Mouse (Mus musculus): ENCODE measurements around the gene Mark3. TPM values are rescaled to one million over a fixed set of nuclear protein-coding genes. Genes with fewer than 3 reads are reported as not detected.
A peak's percentile ranks its signal among the peaks of the same experiment; 100 is the strongest.

The Mark3 gene
- total and polyA plus RNA-seq, 3 experiments, result 43.9 to 71.6 TPM; not detected in 1

- H3K9ac ChIP-seq (ENCODE audit: control insufficient read depth, low read depth, low read length, poor library complexity, severe bottlenecking), result no peak overlapping the region
- no peaks in the 10 kb centered on the region for H3K9me3 ChIP-seq (replicated peaks; ENCODE audit: insufficient read depth, low read length)
- H3K79me2 ChIP-seq (ENCODE audit: control insufficient read depth, insufficient read depth, low read length, poor library complexity), result no peaks in the 10 kb centered on the region
- no peak overlapping the region for H3K27ac ChIP-seq (ENCODE audit: control insufficient read depth, low read depth, low read length)
- no peaks in the 10 kb centered on the region for H3K27me3 ChIP-seq (ENCODE audit: control insufficient read depth in 1 of 2, insufficient read depth in 2 of 2, low read length in 2 of 2)
- no peaks in the 10 kb centered on the region for H3K36me3 ChIP-seq (ENCODE audit: control insufficient read depth in 1 of 2, insufficient read depth in 2 of 2, low read length in 2 of 2)
- H3K4me1 ChIP-seq (ENCODE audit: control insufficient read depth in 1 of 2, insufficient read depth in 2 of 2, low read length in 2 of 2), result no peaks in the 10 kb centered on the region
- no peak overlapping the region for H3K4me3 ChIP-seq (ENCODE audit: control insufficient read depth in 1 of 2, insufficient read depth in 1 of 2, low read depth in 2 of 2, low read length in 2 of 2)
- no peak for TF ChIP-seq CHD2 (IDR thresholded peaks at IDR 0.05; ENCODE audit: low read length)
- no peak for TF ChIP-seq KAT2A (conservative IDR thresholded peaks at IDR 0.05; ENCODE audit: low read depth, low read length)
- TF ChIP-seq ZNF384 (IDR thresholded peaks at IDR 0.05; ENCODE audit: low read depth, low read length), result no peak
- no peak for TF ChIP-seq USF1 (IDR thresholded peaks at IDR 0.05; ENCODE audit: low read depth, low read length)
- no peak for TF ChIP-seq ZC3H11A (IDR thresholded peaks at IDR 0.05; ENCODE audit: low read depth, low read length)
- TF ChIP-seq HCFC1 (IDR thresholded peaks at IDR 0.05; ENCODE audit: low read depth, low read length), result no peak
- no peak for TF ChIP-seq POLR2AphosphoS5 (IDR thresholded peaks at IDR 0.05; ENCODE audit: borderline replicate concordance, low read depth, low read length)
- TF ChIP-seq POLR2AphosphoS2 (IDR thresholded peaks at IDR 0.05; ENCODE audit: low read length), result 0 out of 2 replicates have a peak, but pooled peaks have one; percentile 32
- no peak; the same call in 1 of the 2 replicates for TF ChIP-seq SMC3 (IDR thresholded peaks at IDR 0.05; ENCODE audit: low read depth, low read length)
- DNase-seq (ENCODE audit: low read depth, low spot score), result no peak
These were observed 112.1 kb downstream of the Mark3 start for GRCm38 (mm10) chr12:111686390-111686789.

DNA sequence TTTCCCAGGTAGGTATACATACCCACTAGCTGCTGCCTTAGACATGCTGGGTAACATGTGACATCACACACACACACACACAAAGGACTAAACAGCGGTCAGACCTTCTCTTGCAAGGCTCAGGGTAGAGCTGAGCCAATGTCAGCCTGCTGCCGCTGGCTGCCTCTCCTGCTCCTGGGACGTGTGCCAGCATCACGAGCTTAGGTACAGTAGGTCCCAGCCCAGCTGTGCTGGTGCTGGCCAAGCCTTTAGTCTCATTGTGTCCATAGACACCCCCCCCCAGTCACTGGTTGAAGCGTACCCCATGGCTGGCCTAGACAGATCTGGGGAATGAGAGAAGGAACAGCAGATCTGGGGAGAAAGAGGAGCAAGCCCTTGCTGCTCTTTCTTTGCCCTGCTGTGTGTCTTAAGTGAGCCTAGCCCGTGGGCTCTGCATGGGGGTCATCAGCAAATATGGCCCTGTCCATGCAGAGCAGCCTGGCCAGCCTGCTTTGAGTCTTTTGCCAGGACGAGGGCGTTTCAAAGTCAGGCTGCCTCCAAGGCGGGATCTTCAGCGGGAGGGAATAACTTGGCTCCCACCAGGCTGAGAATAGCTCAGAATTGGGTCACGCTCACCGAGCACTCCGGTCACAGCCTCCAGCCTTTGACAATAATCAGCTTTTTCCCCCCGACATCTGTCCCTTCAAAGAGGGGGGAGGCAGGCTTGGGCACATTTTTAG lies 113.2 kb downstream of the Mark3 start:
- Histone ChIP-seq H3K36me3 (ENCODE audit: control insufficient read depth in 1 of 2, insufficient read depth in 2 of 2, low read length in 2 of 2) (no peaks in the 10 kb centered on the region), H3K9ac (ENCODE audit: control insufficient read depth, low read depth, low read length, poor library complexity, severe bottlenecking) (no peak overlapping the region), H3K27me3 (ENCODE audit: control insufficient read depth in 1 of 2, insufficient read depth in 2 of 2, low read length in 2 of 2) (no peaks in the 10 kb centered on the region), H3K4me1 (ENCODE audit: control insufficient read depth in 1 of 2, insufficient read depth in 2 of 2, low read length in 2 of 2) (no peaks in the 10 kb centered on the region), H3K9me3 (replicated peaks; ENCODE audit: insufficient read depth, low read length) (no peaks in the 10 kb centered on the region), H3K27ac (ENCODE audit: control insufficient read depth, low read depth, low read length) (no peak overlapping the region), H3K79me2 (ENCODE audit: control insufficient read depth, insufficient read depth, low read length, poor library complexity) (no peaks in the 10 kb centered on the region), H3K4me3 (ENCODE audit: control insufficient read depth in 1 of 2, insufficient read depth in 1 of 2, low read depth in 2 of 2, low read length in 2 of 2) (no peak overlapping the region)
- TF ChIP-seq CTCF (IDR thresholded peaks at IDR 0.05 in 2 of 3, conservative IDR thresholded peaks at IDR 0.05 in 1 of 3; ENCODE audit: control insufficient read depth in 1 of 3, insufficient read depth in 1 of 3, low read depth in 2 of 3, low read length in 3 of 3, poor library complexity in 1 of 3, severe bottlenecking in 1 of 3), result no peak
- TF ChIP-seq TBP (IDR thresholded peaks at IDR 0.05; ENCODE audit: low read depth, low read length), result no peak
- no peak for TF ChIP-seq MAZ (IDR thresholded peaks at IDR 0.05; ENCODE audit: low read depth, low read length)
- no peak for TF ChIP-seq E2F4 (IDR thresholded peaks at IDR 0.05; ENCODE audit: borderline replicate concordance, low read depth, low read length)
- TF ChIP-seq CHD1 (IDR thresholded peaks at IDR 0.05; ENCODE audit: low read depth, low read length), result no peak
- TF ChIP-seq CHD2 (IDR thresholded peaks at IDR 0.05; ENCODE audit: low read length), result no peak
- no peak for TF ChIP-seq POLR2AphosphoS2 (IDR thresholded peaks at IDR 0.05; ENCODE audit: low read length)
- TF ChIP-seq BHLHE40 (IDR thresholded peaks at IDR 0.05; ENCODE audit: borderline replicate concordance, low read depth, low read length), result no peak
- no peak for TF ChIP-seq POLR2AphosphoS5 (IDR thresholded peaks at IDR 0.05; ENCODE audit: borderline replicate concordance, low read depth, low read length)
- no peak for TF ChIP-seq EP300 (IDR thresholded peaks at IDR 0.05; ENCODE audit: low read depth in 1 of 2, low read length in 2 of 2)
- TF ChIP-seq MEF2A (IDR thresholded peaks at IDR 0.05; ENCODE audit: extremely low read depth, insufficient replicate concordance, low read depth, low read length, poor library complexity, severe bottlenecking), result no peak
- DNase-seq (ENCODE audit: low read depth, low spot score), result no peak
